24 mouse cellular contexts compared by ENCODE assay signal in genomic region chrX:7928270-7928790, GRCm38 (mm10). TPM values are rescaled to one million over a fixed set of nuclear protein-coding genes. Genes with fewer than 3 reads are reported as not detected.
A peak's percentile ranks its signal among the peaks of the same experiment; 100 is the strongest.
DNase-seq lines count a peak whose midpoint lies in the region; ATAC-seq and TF ChIP-seq lines count a peak whose summit lies in the region.
"Had no signal": no experiment of that assay in that cellular context is flagged by ENCODE, and none has a peak within 500 bp of the region (broad histone marks: within the 10 kb centered on the region; RNA-seq: fewer than 3 reads in every experiment).

Eras (minus strand) TSS chrX:7928607.

- H3K36me3 ChIP-seq in forebrain, embryonic 10.5 days (replicated peaks): peaks cover 45% of the 10 kb centered on the region
- peaks cover 13% of the 10 kb centered on the region for H3K36me3 ChIP-seq in forebrain, postnatal 0 days (ENCODE audit: insufficient read depth)
- no peaks in the 10 kb centered on the region for H3K36me3 ChIP-seq in hindbrain, embryonic 11.5 days (ENCODE audit: control insufficient read depth, insufficient read depth, low read length)
- H3K36me3 ChIP-seq in hindbrain, embryonic 12.5 days: peaks cover 15% of the 10 kb centered on the region; the same call in 1 of the 2 replicates
- H3K36me3 ChIP-seq in midbrain, embryonic 14.5 days (ENCODE audit: control insufficient read depth, insufficient read depth, low read length): peaks cover 38% of the 10 kb centered on the region
- peaks cover 44% of the 10 kb centered on the region for H3K36me3 ChIP-seq in midbrain, embryonic 13.5 days
- H3K36me3 ChIP-seq in hindbrain, embryonic 16.5 days (ENCODE audit: control insufficient read depth, insufficient read depth, low read length): peaks cover 5% of the 10 kb centered on the region; the same call in 1 of the 2 replicates

- 14% methylated on average over 19 of the region's 19 CpGs for WGBS in forebrain, embryonic 10.5 days
- WGBS in forebrain, postnatal 0 days: 25% methylated on average over 19 of the region's 19 CpGs
- WGBS in hindbrain, embryonic 11.5 days: 24% methylated on average over 17 of the region's 19 CpGs
- 13% methylated on average over 19 of the region's 19 CpGs for WGBS in hindbrain, embryonic 12.5 days
- 23% methylated on average over 19 of the region's 19 CpGs for WGBS in midbrain, embryonic 14.5 days
- WGBS in midbrain, embryonic 13.5 days: 29% methylated on average over 19 of the region's 19 CpGs
- WGBS in hindbrain, embryonic 16.5 days: 18% methylated on average over 15 of the region's 19 CpGs

- peaks cover 60% of the 10 kb centered on the region for H3K27me3 ChIP-seq in forebrain, embryonic 10.5 days (ENCODE audit: poor library complexity, severe bottlenecking)
- no peaks in the 10 kb centered on the region; the same call in 1 of the 2 replicates for H3K27me3 ChIP-seq in forebrain, postnatal 0 days (ENCODE audit: insufficient read depth, low read length)
- H3K27me3 ChIP-seq in hindbrain, embryonic 11.5 days (ENCODE audit: control insufficient read depth, insufficient read depth, low read length): peaks cover 23% of the 10 kb centered on the region; the same call in 1 of the 2 replicates
- H3K27me3 ChIP-seq in hindbrain, embryonic 12.5 days: peaks cover 34% of the 10 kb centered on the region
- H3K27me3 ChIP-seq in midbrain, embryonic 14.5 days (ENCODE audit: control insufficient read depth, insufficient read depth, low read length): no peaks in the 10 kb centered on the region; the same call in 1 of the 2 replicates
- peaks cover 31% of the 10 kb centered on the region for H3K27me3 ChIP-seq in midbrain, embryonic 13.5 days
- H3K27me3 ChIP-seq in hindbrain, embryonic 16.5 days (replicated peaks; ENCODE audit: control insufficient read depth, insufficient read depth, low read length): no peaks in the 10 kb centered on the region; the same call in 1 of the 2 replicates

- TF ChIP-seq CTCF in forebrain, postnatal 0 days (IDR thresholded peaks at IDR 0.05; ENCODE audit: low read depth): no peak

- no peak within 1 kb of the TSS for H3K9ac ChIP-seq in forebrain, postnatal 0 days
- no peak within 1 kb of the TSS for H3K9ac ChIP-seq in hindbrain, embryonic 11.5 days (ENCODE audit: low read depth, low read length)
- H3K9ac ChIP-seq in hindbrain, embryonic 12.5 days: no peak within 1 kb of the TSS
- no peak within 1 kb of the TSS for H3K9ac ChIP-seq in midbrain, embryonic 14.5 days (replicated peaks; ENCODE audit: low read length)
- H3K9ac ChIP-seq in midbrain, embryonic 13.5 days (replicated peaks): no peak within 1 kb of the TSS
- no peak within 1 kb of the TSS for H3K9ac ChIP-seq in hindbrain, embryonic 16.5 days (ENCODE audit: low read depth, low read length)
- H3K9ac ChIP-seq: forebrain, embryonic 12.5 days; lung, embryonic 14.5 days had no signal

- no peak within 1 kb of the TSS for H3K27ac ChIP-seq in forebrain, embryonic 10.5 days
- no peak within 1 kb of the TSS for H3K27ac ChIP-seq in forebrain, postnatal 0 days (ENCODE audit: low read depth, low read length)
- no peak within 1 kb of the TSS for H3K27ac ChIP-seq in hindbrain, embryonic 11.5 days (ENCODE audit: low read depth, low read length)
- H3K27ac ChIP-seq in hindbrain, embryonic 12.5 days: no peak within 1 kb of the TSS
- no peak within 1 kb of the TSS for H3K27ac ChIP-seq in midbrain, embryonic 14.5 days (replicated peaks; ENCODE audit: low read depth, low read length)
- H3K27ac ChIP-seq in midbrain, embryonic 13.5 days: no peak within 1 kb of the TSS
- no peak within 1 kb of the TSS for H3K27ac ChIP-seq in hindbrain, embryonic 16.5 days (ENCODE audit: low read depth, low read length)
- H3K27ac ChIP-seq: forebrain, embryonic 12.5 days; macrophage had no signal

- peaks cover 6% of the 10 kb centered on the region; the same call in 1 of the 2 replicates for H3K9me3 ChIP-seq in forebrain, embryonic 10.5 days
- no peaks in the 10 kb centered on the region for H3K9me3 ChIP-seq in forebrain, postnatal 0 days (ENCODE audit: low read length)
- H3K9me3 ChIP-seq in hindbrain, embryonic 11.5 days (ENCODE audit: control insufficient read depth, low read length): 0 out of 2 replicates have a peak, but pooled peaks cover 2% of the 10 kb centered on the region
- no peaks in the 10 kb centered on the region for H3K9me3 ChIP-seq in hindbrain, embryonic 12.5 days (replicated peaks)
- no peaks in the 10 kb centered on the region for H3K9me3 ChIP-seq in midbrain, embryonic 14.5 days (ENCODE audit: control insufficient read depth, low read length)
- no peaks in the 10 kb centered on the region; the same call in 1 of the 2 replicates for H3K9me3 ChIP-seq in midbrain, embryonic 13.5 days
- H3K9me3 ChIP-seq in hindbrain, embryonic 16.5 days (ENCODE audit: control insufficient read depth, low read length): no peaks in the 10 kb centered on the region

- H3K4me3 ChIP-seq in forebrain, embryonic 10.5 days: peak within 1 kb of the TSS; percentile 19
- no peak within 1 kb of the TSS for H3K4me3 ChIP-seq in forebrain, postnatal 0 days (ENCODE audit: low read depth, low read length)
- no peak within 1 kb of the TSS for H3K4me3 ChIP-seq in hindbrain, embryonic 11.5 days (ENCODE audit: low read depth, low read length)
- no peak within 1 kb of the TSS for H3K4me3 ChIP-seq in hindbrain, embryonic 12.5 days
- H3K4me3 ChIP-seq in midbrain, embryonic 14.5 days (replicated peaks; ENCODE audit: low read depth, low read length): no peak within 1 kb of the TSS
- no peak within 1 kb of the TSS for H3K4me3 ChIP-seq in midbrain, embryonic 13.5 days (replicated peaks)
- no peak within 1 kb of the TSS for H3K4me3 ChIP-seq in hindbrain, embryonic 16.5 days (ENCODE audit: low read length)
- H3K4me3 ChIP-seq: forebrain, embryonic 12.5 days had no signal

- 0 out of 2 replicates have a peak, but pooled peaks cover 15% of the 10 kb centered on the region for H3K4me1 ChIP-seq in forebrain, embryonic 10.5 days
- no peaks in the 10 kb centered on the region for H3K4me1 ChIP-seq in forebrain, postnatal 0 days (ENCODE audit: insufficient read depth)
- no peaks in the 10 kb centered on the region for H3K4me1 ChIP-seq in hindbrain, embryonic 11.5 days (replicated peaks; ENCODE audit: control insufficient read depth, insufficient read depth, low read length)
- H3K4me1 ChIP-seq in hindbrain, embryonic 12.5 days: no peaks in the 10 kb centered on the region
- no peaks in the 10 kb centered on the region for H3K4me1 ChIP-seq in midbrain, embryonic 14.5 days (ENCODE audit: control insufficient read depth, insufficient read depth, low read length)
- no peaks in the 10 kb centered on the region for H3K4me1 ChIP-seq in midbrain, embryonic 13.5 days (replicated peaks)
- H3K4me1 ChIP-seq in hindbrain, embryonic 16.5 days (ENCODE audit: control insufficient read depth, insufficient read depth, low read depth, low read length): no peaks in the 10 kb centered on the region
- H3K4me1 ChIP-seq: forebrain, embryonic 12.5 days had no signal

- DNase-seq in forebrain, embryonic 10.5 days (ENCODE audit: extremely low spot score, low spot score): no peak
- no peak for DNase-seq in forebrain, postnatal 0 days
- DNase-seq in hindbrain, embryonic 11.5 days (ENCODE audit: low spot score): no peak
- peak; percentile 14 for DNase-seq in midbrain, embryonic 14.5 days
- no peak for DNase-seq in thymus, postnatal 14 days
- DNase-seq: cerebellum, adult 11-12 months; kidney, postnatal 25 days; lung, embryonic 14.5 days; thymus, postnatal 25 days had no signal

- no peak within 1 kb of the TSS for H3K4me2 ChIP-seq in forebrain, postnatal 0 days (ENCODE audit: low read depth)
- H3K4me2 ChIP-seq in hindbrain, embryonic 11.5 days (replicated peaks; ENCODE audit: low read depth, low read length): no peak within 1 kb of the TSS
- no peak within 1 kb of the TSS for H3K4me2 ChIP-seq in hindbrain, embryonic 12.5 days (replicated peaks)
- H3K4me2 ChIP-seq in midbrain, embryonic 14.5 days (ENCODE audit: low read length): no peak within 1 kb of the TSS
- H3K4me2 ChIP-seq in midbrain, embryonic 13.5 days (replicated peaks): no peak within 1 kb of the TSS
- no peak within 1 kb of the TSS for H3K4me2 ChIP-seq in hindbrain, embryonic 16.5 days (ENCODE audit: low read length)
- H3K4me2 ChIP-seq: forebrain, embryonic 12.5 days; liver, embryonic 11.5 days; lung, embryonic 14.5 days had no signal

- no peak for ATAC-seq in forebrain, postnatal 0 days
- 0 out of 2 replicates have a peak, but pooled peaks have one; percentile 40 for ATAC-seq in hindbrain, embryonic 11.5 days (ENCODE audit: low FRiP score)
- ATAC-seq in hindbrain, embryonic 12.5 days (ENCODE audit: low FRiP score): no peak
- 0 out of 2 replicates have a peak, but pooled peaks have one; percentile 34 for ATAC-seq in midbrain, embryonic 14.5 days (ENCODE audit: low FRiP score, low TSS enrichment)
- no peak for ATAC-seq in midbrain, embryonic 13.5 days
- ATAC-seq in hindbrain, embryonic 16.5 days: 0 out of 2 replicates have a peak, but pooled peaks have one; percentile 51
- ATAC-seq: Patski had no signal

RNA-seq across cellular contexts. Expression of gene Eras, which starts in this region (rescaled TPM):
- 0.22 and 0.43 TPM in 2 replicates for polyA plus RNA-seq in forebrain, embryonic 10.5 days (2016; fragmentation: Nextera tagmentation; extraction: Ambion mirVana)
- total RNA-seq in forebrain, postnatal 0 days (2014; rRNA removed): not detected in 2 replicates
- not detected in 2 replicates for polyA plus RNA-seq in forebrain, postnatal 0 days (2015; fragmentation: Nextera tagmentation; extraction: Ambion mirVana)
- polyA plus RNA-seq in hindbrain, embryonic 11.5 days (2014; fragmentation: Nextera tagmentation; extraction: Ambion mirVana): not detected in 2 replicates
- polyA plus RNA-seq in hindbrain, embryonic 12.5 days (2016; fragmentation: Nextera tagmentation; extraction: Ambion mirVana): not detected in 2 replicates
- polyA plus RNA-seq in midbrain, embryonic 14.5 days (2014; fragmentation: Nextera tagmentation; extraction: Ambion mirVana): not detected in 2 replicates
- polyA plus RNA-seq in midbrain, embryonic 13.5 days (2015; fragmentation: Nextera tagmentation; extraction: Ambion mirVana): 0.24 TPM in 1 of 2 replicates, not detected in the other
- polyA plus RNA-seq in hindbrain, embryonic 16.5 days (2015; fragmentation: Nextera tagmentation; extraction: Ambion mirVana): 0.15 TPM in 1 of 2 replicates, not detected in the other
- total RNA-seq: gastrocnemius, adult 18-20 months; granulocyte monocyte progenitor cell, adult 5-6 weeks; layer of hippocampus, postnatal 10 days; left cerebral cortex, postnatal 36 days; neutrophil, adult 5-6 weeks had no signal
- polyA plus RNA-seq: cortical plate, adult 2 months; embryonic facial prominence, embryonic 14.5 days; forebrain, embryonic 12.5 days; liver, embryonic 11.5 days; lung, embryonic 14.5 days; macrophage; Patski; stomach, embryonic 14.5 days had no signal

Comparison
In these comparisons a context has a peak if more than half of its experiments do, and no peak if none do; other contexts are left out.
1. Peak in ATAC-seq in hindbrain, embryonic 11.5 days; RNA of the gene not detected or under 1 TPM.
2. Peak in DNase-seq and ATAC-seq in midbrain, embryonic 14.5 days; RNA of the gene not detected or under 1 TPM.
3. Peak in ATAC-seq in hindbrain, embryonic 16.5 days; RNA of the gene not detected or under 1 TPM.